Mouse (Mus musculus): Measurements from ENCODE around the gene Map4.

The Map4 gene

GRCm38 (mm10) chr9:110130896-110131524 lies 199.8 kb downstream of the Map4 start:
- in situ Hi-C loops (cut with MseI, MboI) = no loop called here

GRCm38 (mm10) chr9:110131525-110132197 lies 200.4 kb downstream of the Map4 start:
- in situ Hi-C loops (cut with MseI, MboI) = no loop called here

- in situ Hi-C loops (cut with MseI, MboI) = no loop called here
Measured at GRCm38 (mm10) chr9:110132201-110132605, 200.9 kb downstream of the Map4 start.

GRCm38 (mm10) chr9:110132921-110133320 lies 201.7 kb downstream of the Map4 start:
- in situ Hi-C loops (cut with MseI, MboI) = no loop called here

Measured in mouse trophoblast stem cell (cell line).